Mouse (Mus musculus): ENCODE data around the gene Ccer1.

DNA sequence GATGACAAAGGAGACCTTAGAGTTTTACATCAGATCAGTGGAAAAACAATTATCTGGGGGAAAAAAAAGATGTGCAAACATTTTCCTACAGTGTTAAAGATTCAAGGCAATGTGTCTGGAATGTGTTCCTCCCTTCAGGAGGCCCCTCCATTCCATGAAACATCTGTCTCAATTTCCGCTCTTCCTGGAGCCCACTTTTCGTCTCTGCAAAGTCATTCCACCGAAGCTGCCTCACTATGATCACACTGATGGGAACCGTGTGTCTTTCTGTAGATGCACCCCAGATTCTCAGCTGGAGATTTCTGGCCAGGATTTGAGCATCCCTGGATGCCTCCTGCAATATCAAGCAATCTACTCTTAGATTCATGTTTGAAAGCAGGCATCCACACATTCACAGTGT lies 24.2 kb upstream of the Ccer1 start:
- no peak for TF ChIP-seq POLR2A (IDR thresholded peaks at IDR 0.05; ENCODE audit: borderline replicate concordance, low read depth, low read length)
- no peak for TF ChIP-seq CTCF (IDR thresholded peaks at IDR 0.05; ENCODE audit: low read depth, low read length)
